Mouse (Mus musculus) myocyte (in vitro differentiated cells): ENCODE data around the gene Fam189a2. TPM values are rescaled to one million over a fixed set of nuclear protein-coding genes. Genes with fewer than 3 reads are reported as not detected.

ENCODE experiments used
- H3K27me3 ChIP-seq: one replicate; pipeline ENCODE4 v1.6.1; 2011; ENCODE audit not compliant: control insufficient read depth, insufficient read depth, insufficient read length
- H3K36me3 ChIP-seq: one replicate; pipeline ENCODE4 v1.6.1; 2011; ENCODE audit not compliant: control insufficient read depth, insufficient read depth
- H3K4me2 ChIP-seq: one replicate; pipeline ENCODE4 v1.6.1; 2011; ENCODE audit warnings: low read depth, control low read depth
- H3K4me3 ChIP-seq: one replicate; pipeline ENCODE4 v1.5.1; 2011; ENCODE audit warnings: mild to moderate bottlenecking, control low read depth, moderate library complexity
- H3K79me2 ChIP-seq: one replicate; pipeline ENCODE4 v1.6.1; 2011; ENCODE audit not compliant: control insufficient read depth, insufficient read depth
- H3ac ChIP-seq: one replicate; pipeline ENCODE4 v1.6.1; 2011; ENCODE audit not compliant: control insufficient read depth, insufficient read length
- CEBPB ChIP-seq: IDR thresholded peaks from 2 replicates; pipeline ENCODE4 v1.6.1; 2011; ENCODE audit warnings: mild to moderate bottlenecking, moderate library complexity; ENCODE audit not compliant: poor library complexity, insufficient read depth, severe bottlenecking
- E2F4 ChIP-seq: IDR thresholded peaks from one replicate; pipeline ENCODE4 v1.6.1; 2011; ENCODE audit warnings: mild to moderate bottlenecking, control low read depth, moderate library complexity; ENCODE audit not compliant: insufficient read depth
- MAX ChIP-seq: IDR thresholded peaks from one replicate; pipeline ENCODE4 v1.6.1; 2011; ENCODE audit warnings: low read depth, mild to moderate bottlenecking, control low read depth
- MYOD1 ChIP-seq, 3 experiments: IDR thresholded peaks; one replicate each; pipeline ENCODE4 v1.6.1; 2011; ENCODE audit warnings: control low read depth in 2 of 3, low read depth in 2 of 3, mild to moderate bottlenecking in 2 of 3, moderate library complexity in 1 of 3; ENCODE audit not compliant: insufficient read length in 2 of 3, control insufficient read depth in 1 of 3
- MYOG ChIP-seq, 3 experiments: IDR thresholded peaks; one replicate each; pipeline ENCODE4 v1.6.1; 2011; ENCODE audit warnings: control low read depth in 2 of 3, low read depth in 2 of 3, mild to moderate bottlenecking in 2 of 3; ENCODE audit not compliant: insufficient read length in 2 of 3, control insufficient read depth in 1 of 3, insufficient read depth in 1 of 3
- POLR2A ChIP-seq: IDR thresholded peaks from one replicate; pipeline ENCODE4 v1.6.1; 2011; ENCODE audit warnings: low read depth, mild to moderate bottlenecking, control low read depth, moderate library complexity; ENCODE audit not compliant: insufficient read length
- POLR2AphosphoS2 ChIP-seq: IDR thresholded peaks from one replicate; pipeline ENCODE4 v1.6.1; 2011; ENCODE audit warnings: low read depth, control low read depth; ENCODE audit not compliant: insufficient read length
- REST ChIP-seq: IDR thresholded peaks from one replicate; pipeline ENCODE4 v1.6.1; 2011; ENCODE audit warnings: mild to moderate bottlenecking, control low read depth, moderate library complexity; ENCODE audit not compliant: insufficient read depth, insufficient read length
- SRF ChIP-seq: IDR thresholded peaks from one replicate; pipeline ENCODE4 v1.6.1; 2011; ENCODE audit warnings: low read depth; ENCODE audit not compliant: control insufficient read depth, insufficient read length
- TCF12 ChIP-seq: IDR thresholded peaks from one replicate; pipeline ENCODE4 v1.6.1; 2011; ENCODE audit warnings: mild to moderate bottlenecking, control low read depth; ENCODE audit not compliant: poor library complexity, insufficient read depth, severe bottlenecking
- TCF3 ChIP-seq: IDR thresholded peaks from one replicate; pipeline ENCODE4 v1.6.1; 2011; ENCODE audit warnings: low read depth, control low read depth; ENCODE audit not compliant: insufficient read length
- USF1 ChIP-seq: IDR thresholded peaks from one replicate; pipeline ENCODE4 v1.6.1; 2011; ENCODE audit warnings: low read depth, mild to moderate bottlenecking, control low read depth, moderate library complexity
- polyA plus RNA-seq: library from polyadenylated mRNA; unstranded; fragments of >200 nt; fragmentation: generic; extraction: Trizol; gene quantifications from one replicate; pipeline ENCODE4 v1.2.1, GENCODE M21; 2012; ENCODE audit warnings: missing spikeins

Gene Fam189a2
- polyA plus RNA-seq, 1 experiment: 1.9 TPM

- Histone ChIP-seq H3K4me3 (no peak overlapping the region), H3K27me3 (no peaks in the 10 kb centered on the region), H3K4me2 (no peak overlapping the region), H3K79me2 (no peaks in the 10 kb centered on the region), H3ac (no peak overlapping the region), H3K36me3 (no peaks in the 10 kb centered on the region)
- TF ChIP-seq MYOD1 (IDR thresholded peaks at IDR 0.05; ENCODE audit: control insufficient read depth in 1 of 3, insufficient read length in 2 of 3, low read depth in 2 of 3) (no peak), TCF3 (no peak), SRF (no peak), POLR2AphosphoS2 (no peak), E2F4 (no peak), MYOG (IDR thresholded peaks at IDR 0.05; ENCODE audit: control insufficient read depth in 1 of 3, insufficient read depth in 1 of 3, insufficient read length in 2 of 3, low read depth in 2 of 3) (no peak), USF1 (no peak), TCF12 (no peak), REST (no peak), POLR2A (no peak), MAX (no peak)
These were observed 74.4 kb downstream of the Fam189a2 start for GRCm38 (mm10) chr19:23956299-23956975.

GRCm38 (mm10) chr19:23955461-23955860 lies 75.4 kb downstream of the Fam189a2 start:
- Histone ChIP-seq H3ac (no peak overlapping the region), H3K4me2 (no peak overlapping the region), H3K79me2 (no peaks in the 10 kb centered on the region)

GRCm38 (mm10) chr19:23948301-23949000 lies 82.4 kb downstream of the Fam189a2 start:
- H3K4me2 ChIP-seq: no peak overlapping the region
- no peak for TF ChIP-seq SRF
- TF ChIP-seq TCF12: no peak
- TF ChIP-seq POLR2AphosphoS2: no peak
- no peak for TF ChIP-seq MYOG (IDR thresholded peaks at IDR 0.05; ENCODE audit: control insufficient read depth in 1 of 3, insufficient read depth in 1 of 3, insufficient read length in 2 of 3, low read depth in 2 of 3)
- no peak for TF ChIP-seq REST
- TF ChIP-seq MYOD1 (IDR thresholded peaks at IDR 0.05; ENCODE audit: control insufficient read depth in 1 of 3, insufficient read length in 2 of 3, low read depth in 2 of 3): no peak
- no peak for TF ChIP-seq MAX
- TF ChIP-seq E2F4: no peak
- no peak for TF ChIP-seq TCF3
- no peak for TF ChIP-seq CEBPB
- no peak for TF ChIP-seq USF1
- TF ChIP-seq POLR2A: no peak
- H3ac ChIP-seq: no peak overlapping the region
- H3K4me3 ChIP-seq: no peak overlapping the region
- no peaks in the 10 kb centered on the region for H3K36me3 ChIP-seq
- no peaks in the 10 kb centered on the region for H3K79me2 ChIP-seq
- H3K27me3 ChIP-seq: no peaks in the 10 kb centered on the region

More at GRCm38 (mm10) chr19:23955461-23955860, 75.4 kb downstream of the Fam189a2 start:
- Histone ChIP-seq H3K36me3 (no peaks in the 10 kb centered on the region), H3K27me3 (no peaks in the 10 kb centered on the region), H3K4me3 (no peak overlapping the region)
- TF ChIP-seq MAX: no peak
- no peak for TF ChIP-seq USF1
- TF ChIP-seq CEBPB: no peak
- TF ChIP-seq E2F4: no peak
- TF ChIP-seq MYOD1 (IDR thresholded peaks at IDR 0.05; ENCODE audit: control insufficient read depth in 1 of 3, insufficient read length in 2 of 3, low read depth in 2 of 3): no peak
- no peak for TF ChIP-seq MYOG (IDR thresholded peaks at IDR 0.05; ENCODE audit: control insufficient read depth in 1 of 3, insufficient read depth in 1 of 3, insufficient read length in 2 of 3, low read depth in 2 of 3)
- TF ChIP-seq POLR2AphosphoS2: no peak
- no peak for TF ChIP-seq TCF12
- no peak for TF ChIP-seq REST
- no peak for TF ChIP-seq TCF3
- TF ChIP-seq POLR2A: no peak

- Histone ChIP-seq H3K4me3 (no peak overlapping the region), H3K36me3 (no peaks in the 10 kb centered on the region), H3K79me2 (no peaks in the 10 kb centered on the region), H3K4me2 (no peak overlapping the region), H3ac (no peak overlapping the region), H3K27me3 (no peaks in the 10 kb centered on the region)
- TF ChIP-seq MYOG (IDR thresholded peaks at IDR 0.05; ENCODE audit: control insufficient read depth in 1 of 3, insufficient read depth in 1 of 3, insufficient read length in 2 of 3, low read depth in 2 of 3) (no peak), POLR2A (no peak), REST (no peak), E2F4 (no peak), MAX (no peak), POLR2AphosphoS2 (no peak), CEBPB (no peak)
These were observed 82.9 kb downstream of the Fam189a2 start for GRCm38 (mm10) chr19:23947871-23948270.
